Mouse (Mus musculus) mammary gland, adult 2 months (tissue): ENCODE results near the gene Olfm2. TPM values are rescaled to one million over a fixed set of nuclear protein-coding genes. Genes with fewer than 3 reads are reported as not detected.

Source experiments
- polyA plus RNA-seq: library from polyadenylated mRNA; depleted of rRNA; stranded (reverse); fragments of >200 nt; gene quantifications from 2 replicates; pipeline ENCODE4 v1.2.3, GENCODE M21; 2012; ENCODE audit warnings: low replicate concordance; rRNA removed

Olfm2 gene
- polyA plus RNA-seq: 6.7 and 8.1 TPM in 2 replicates

DNA sequence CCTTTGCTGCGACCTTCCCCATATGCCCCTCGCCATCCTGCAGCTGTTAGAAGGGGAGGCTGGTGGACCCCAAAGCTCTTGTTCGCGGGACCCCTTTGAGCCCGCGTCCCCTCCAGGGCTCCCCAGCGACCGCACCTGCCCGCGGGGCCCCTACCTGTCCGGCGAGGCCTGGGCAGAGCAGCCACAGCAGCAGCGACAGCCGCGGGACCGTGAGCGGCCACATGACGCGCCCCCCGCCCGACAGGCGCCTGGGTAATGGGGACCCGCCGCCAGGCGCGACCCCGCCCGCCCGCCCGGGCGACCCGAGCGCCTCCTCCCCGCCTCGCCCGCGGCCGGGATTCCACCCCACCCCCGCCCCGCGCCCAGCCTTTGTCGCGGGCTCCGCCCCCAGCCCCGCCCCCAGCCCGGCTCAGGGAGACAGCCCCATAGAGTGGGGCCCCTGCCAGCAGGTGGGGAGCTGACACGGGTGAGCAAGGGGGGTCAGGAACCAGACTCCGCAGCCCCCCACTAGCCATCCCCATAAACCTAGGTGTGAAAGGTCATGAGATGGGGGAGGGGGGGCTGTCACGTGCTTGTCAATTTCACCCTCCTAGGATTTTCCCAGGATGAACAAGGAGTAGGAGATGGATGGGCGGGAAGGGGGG lies at the start of gene Olfm2:
TSS of gene Olfm2 (minus strand) at position 333 of the 644 bp plus-strand sequence.

DNA sequence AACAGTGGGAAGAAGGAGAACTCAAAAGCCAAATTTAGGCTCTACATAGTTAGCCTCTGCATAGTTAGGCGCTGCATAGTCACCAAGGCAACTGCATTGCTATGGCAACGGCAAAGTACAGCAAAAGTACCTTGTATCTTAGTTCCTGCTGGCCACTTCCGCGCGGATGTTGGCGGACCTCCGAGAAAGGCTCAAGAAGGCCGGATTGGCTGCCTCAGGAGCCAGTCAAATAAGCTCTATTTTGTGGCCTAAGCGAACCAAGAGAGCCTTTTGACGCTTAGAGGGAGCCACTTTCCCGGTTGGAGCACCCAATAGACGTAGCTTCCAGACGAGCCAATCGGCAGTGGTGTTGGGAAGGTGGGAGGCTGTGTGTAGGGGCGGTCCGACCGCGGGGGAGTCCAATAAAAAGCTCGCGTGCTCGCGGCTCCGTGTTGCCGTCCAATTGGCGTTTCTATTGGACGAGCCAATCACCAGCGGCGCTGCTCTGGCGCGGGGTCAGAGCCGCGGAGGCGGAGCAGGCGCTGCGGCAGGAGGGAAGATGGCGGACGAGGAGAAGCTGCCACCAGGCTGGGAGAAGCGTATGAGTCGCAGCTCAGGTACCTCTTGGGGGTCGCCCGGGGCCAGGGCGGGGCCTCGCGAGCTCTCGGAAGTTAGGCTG lies 94.4 kb downstream of the Olfm2 start, which contains the start of gene Pin1:
TSS of gene Pin1 (plus strand) at position 494 of the 658 bp plus-strand sequence.

DNA sequence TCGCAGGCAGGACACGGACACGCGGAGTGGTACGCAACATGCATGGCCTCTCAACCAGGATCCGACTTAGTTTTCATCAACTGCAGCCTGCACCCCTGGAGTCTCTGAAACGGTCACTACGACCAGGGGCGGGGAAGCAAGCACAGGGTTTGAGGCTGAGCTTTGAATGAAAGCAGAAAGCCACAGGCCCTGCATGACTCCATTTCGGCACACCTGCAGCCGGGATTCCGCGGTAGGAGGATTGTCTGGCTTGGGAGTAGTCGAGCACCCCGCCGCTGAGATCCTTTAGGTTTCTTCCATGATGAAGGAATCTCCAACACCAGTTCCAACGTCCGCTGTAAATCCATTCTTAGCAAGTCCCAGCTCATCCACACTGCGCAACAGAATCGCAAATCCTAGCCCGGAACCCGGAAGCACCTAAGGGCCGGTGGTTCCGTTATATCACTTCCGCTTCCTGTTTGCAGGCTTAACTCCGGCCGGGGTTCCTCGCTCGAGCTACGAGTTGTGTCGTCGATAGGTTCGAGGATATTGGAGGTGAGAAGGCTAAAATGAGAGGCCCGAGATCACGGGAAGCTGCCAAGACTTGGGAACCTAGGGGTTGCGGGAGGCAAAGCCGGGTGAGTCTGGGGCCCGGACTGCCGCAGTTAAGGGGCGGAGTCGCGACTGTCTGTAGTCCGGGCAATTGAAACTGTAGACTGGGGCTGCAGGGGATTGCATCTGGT lies 101.6 kb downstream of the Olfm2 start, which contains the start of gene Fbxl12:
TSS of gene Fbxl12 (minus strand) at position 408 of the 722 bp plus-strand sequence.

DNA sequence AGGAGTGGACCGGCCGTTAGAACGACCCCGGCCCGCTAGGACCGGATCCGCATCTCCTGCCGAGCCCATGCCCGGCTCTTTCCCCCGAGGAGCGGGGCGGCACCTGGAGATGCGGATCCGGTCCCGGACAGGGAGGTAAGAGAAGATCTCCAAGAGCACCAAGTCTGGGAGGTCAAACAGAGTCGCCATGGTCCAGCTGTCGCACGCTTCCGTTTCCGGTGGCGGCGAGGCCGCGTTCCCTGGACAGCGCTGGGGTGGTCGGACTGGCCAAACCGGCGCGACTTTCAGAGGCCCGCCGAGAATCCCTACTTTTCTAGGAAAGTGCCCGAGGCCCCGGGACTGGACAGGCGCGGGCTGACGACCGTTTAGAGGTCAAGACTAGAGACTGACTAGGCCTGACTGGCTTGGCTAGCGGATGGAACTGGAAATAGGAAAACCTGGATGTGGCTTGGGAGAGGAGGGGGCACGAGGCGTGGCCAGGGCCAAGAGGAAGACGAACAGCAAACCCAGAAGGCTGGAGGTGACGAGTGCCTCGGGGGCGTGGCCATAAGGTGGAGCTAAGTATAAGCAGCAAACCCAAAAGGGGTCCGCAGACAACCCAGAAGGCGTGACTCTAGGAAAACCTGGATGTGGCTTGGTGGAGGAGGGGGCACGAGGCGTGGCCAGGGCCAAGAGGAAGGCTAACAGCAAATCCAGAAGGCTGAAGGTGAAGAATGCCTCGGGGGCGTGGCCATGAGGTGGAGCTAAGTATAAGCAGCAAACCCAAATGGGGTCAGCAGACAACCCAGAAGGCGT lies 103.9 kb downstream of the Olfm2 start, which contains the start of gene Ubl5:
TSS of gene Ubl5 (plus strand) at position 778 of the 795 bp plus-strand sequence.

Other genes with a start within 250 kb of the Olfm2 start
- 2.8 and 8.3 TPM in 2 replicates for gene Zfp266, start 224.9 kb downstream of the Olfm2 start, polyA plus RNA-seq
- 2.2 and 2.7 TPM in 2 replicates for gene Zfp846, start 165.1 kb downstream of the Olfm2 start, polyA plus RNA-seq
- gene Ubl5, start 103.5 kb downstream of the Olfm2 start, polyA plus RNA-seq: 105 and 165 TPM in 2 replicates
- 41.6 and 91.3 TPM in 2 replicates for gene Fbxl12, start 101.6 kb downstream of the Olfm2 start, polyA plus RNA-seq
- 16.0 and 19.1 TPM in 2 replicates for gene Pin1, start 94.3 kb downstream of the Olfm2 start, polyA plus RNA-seq
- 78.0 and 82.3 TPM in 2 replicates for gene Col5a3, start 68.7 kb upstream of the Olfm2 start, polyA plus RNA-seq
- not detected in 2 replicates for gene Rdh8, start 72.2 kb upstream of the Olfm2 start, polyA plus RNA-seq
- gene A230050P20Rik, start 122.3 kb upstream of the Olfm2 start, polyA plus RNA-seq: 84.0 and 147 TPM in 2 replicates
- gene Angptl6, start 133.4 kb upstream of the Olfm2 start, polyA plus RNA-seq: 7.2 and 8.4 TPM in 2 replicates
- 50.9 and 110 TPM in 2 replicates for gene Ppan, start 141.8 kb upstream of the Olfm2 start, polyA plus RNA-seq
- gene Eif3g, start 152.3 kb upstream of the Olfm2 start, polyA plus RNA-seq: 83.8 and 108 TPM in 2 replicates
- 22.5 and 37.3 TPM in 2 replicates for gene Dnmt1, start 213.5 kb upstream of the Olfm2 start, polyA plus RNA-seq
- gene S1pr2, start 230.4 kb upstream of the Olfm2 start, polyA plus RNA-seq: 16.7 and 18.1 TPM in 2 replicates